Mouse (Mus musculus): ENCODE results near the gene Chrnb1.

GRCm38 (mm10) chr11:69758478-69758970 is 37.2 kb downstream of the Chrnb1 start, which contains the start of gene Polr2a:
- TF ChIP-seq CTCF (IDR thresholded peaks at IDR 0.05; ENCODE audit: insufficient read depth, low read depth, low read length) (no peak), POLR2A (IDR thresholded peaks at IDR 0.05; ENCODE audit: insufficient read depth, low read depth, low read length) (peak; percentile 100)

Measured in olfactory bulb, adult 2 months (tissue).